Mouse (Mus musculus) forebrain, postnatal 0 days (tissue): Measurements from ENCODE around the gene Tasp1. TPM values are rescaled to one million over a fixed set of nuclear protein-coding genes. Genes with fewer than 3 reads are reported as not detected.
"Not testable (repeated sequence)": the region's sequence is repeated elsewhere in the genome, so short reads cannot be mapped to it uniquely, and the experiment has no call there.

Source experiments
- ATAC-seq: fragments of 200-750 bp; cut with Nextera tagmentation; 2 replicates; pipeline ENCODE4 v1.8.0; 2017; ENCODE audit warnings: mild to moderate bottlenecking, moderate library complexity
- DNase-seq: peaks from one replicate; pipeline ENCODE4 v3.0.0-alpha.2; 2015
- H3K27ac ChIP-seq: fragments of 300-500 bp; sonication (generic); 2 replicates; pipeline ENCODE4 v1.5.1; 2014; ENCODE audit warnings: low read depth, mild to moderate bottlenecking, antibody characterized with exemption, low read length, moderate library complexity, mixed read lengths
- H3K27me3 ChIP-seq: fragments of 300-500 bp; sonication (generic); 2 replicates; pipeline ENCODE4 v1.6.1; 2014; ENCODE audit warnings: mild to moderate bottlenecking, low read length, mixed read lengths; ENCODE audit not compliant: insufficient read depth
- H3K36me3 ChIP-seq: fragments of 300-500 bp; sonication (generic); 2 replicates; pipeline ENCODE4 v1.6.1; 2014; ENCODE audit warnings: mild to moderate bottlenecking, moderate library complexity; ENCODE audit not compliant: insufficient read depth
- H3K4me1 ChIP-seq: fragments of 300-500 bp; sonication (generic); 2 replicates; pipeline ENCODE4 v1.6.1; 2014; ENCODE audit warnings: antibody characterized with exemption; ENCODE audit not compliant: insufficient read depth
- H3K4me2 ChIP-seq: fragments of 300-500 bp; sonication (generic); 2 replicates; pipeline ENCODE4 v1.6.1; 2014; ENCODE audit warnings: low read depth, mild to moderate bottlenecking, moderate library complexity
- H3K4me3 ChIP-seq: fragments of 300-500 bp; sonication (generic); 2 replicates; pipeline ENCODE4 v1.5.1; 2014; ENCODE audit warnings: low read depth, low read length, mixed read lengths
- H3K9ac ChIP-seq: fragments of 300-500 bp; sonication (generic); 2 replicates; pipeline ENCODE4 v1.6.1; 2014; ENCODE audit warnings: mild to moderate bottlenecking
- H3K9me3 ChIP-seq: fragments of 300-500 bp; sonication (generic); 2 replicates; pipeline ENCODE4 v1.6.1; 2016; ENCODE audit warnings: low read length
- CTCF ChIP-seq: sonication (generic); IDR thresholded peaks from 2 replicates; pipeline ENCODE4 v1.5.1; 2016; ENCODE audit warnings: antibody characterized with exemption, control low read depth, low read depth
- WGBS: fragments of 180-500 bp; shearing (Covaris S2); extraction: QIAGEN DNeasy Blood & Tissue Kit; methylation state at CpG from one replicate; pipeline ENCODE4 v1.1.7; 2014; 5-methylcytosine and 5-hydroxymethylcytosine counted together
- polyA plus RNA-seq: library from polyadenylated mRNA; unstranded; fragments of >200 nt; fragmentation: Nextera tagmentation; extraction: Ambion mirVana; gene quantifications from 2 replicates; pipeline ENCODE4 v1.2.1, GENCODE M21; 2015
- total RNA-seq: library from RNA; depleted of rRNA; stranded (reverse); fragments of >200 nt; gene quantifications from 2 replicates; pipeline ENCODE4 v1.2.3, GENCODE M21; 2014

Gene Tasp1
- total and polyA plus RNA-seq, 2 experiments from 2014 or later: 23.6 to 25.0 TPM

DNA sequence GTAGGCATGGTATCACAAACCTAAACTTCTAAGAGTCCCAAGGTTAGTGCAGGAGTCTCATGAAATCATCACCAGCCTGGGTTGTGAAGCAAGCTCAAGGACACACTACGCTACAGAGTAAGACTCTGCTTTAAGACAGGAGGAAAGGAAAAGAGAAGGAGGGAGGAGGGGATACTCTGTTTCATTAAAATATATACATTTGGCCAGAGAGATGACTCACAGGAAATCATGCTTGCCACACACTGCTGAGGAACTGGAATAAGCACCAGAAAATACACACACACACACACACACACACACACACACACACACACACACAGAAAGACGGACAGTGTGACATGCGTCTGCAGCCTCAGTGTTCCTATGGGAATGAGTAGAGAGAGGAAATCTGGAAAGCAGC lies 59.2 kb downstream of the Tasp1 start:
- H3K27ac ChIP-seq: no peak overlapping the region
- no peaks in the 10 kb centered on the region for H3K9me3 ChIP-seq
- H3K4me2 ChIP-seq: no peak overlapping the region
- ATAC-seq: no peak
- no peak overlapping the region for H3K4me3 ChIP-seq
- no peak for DNase-seq
- no peak for TF ChIP-seq CTCF
- no peaks in the 10 kb centered on the region for H3K27me3 ChIP-seq
- 93% methylated on average over 3 of the region's 3 CpGs for WGBS
- no peaks in the 10 kb centered on the region for H3K4me1 ChIP-seq
- no peak overlapping the region for H3K9ac ChIP-seq
- no peaks in the 10 kb centered on the region for H3K36me3 ChIP-seq

DNA sequence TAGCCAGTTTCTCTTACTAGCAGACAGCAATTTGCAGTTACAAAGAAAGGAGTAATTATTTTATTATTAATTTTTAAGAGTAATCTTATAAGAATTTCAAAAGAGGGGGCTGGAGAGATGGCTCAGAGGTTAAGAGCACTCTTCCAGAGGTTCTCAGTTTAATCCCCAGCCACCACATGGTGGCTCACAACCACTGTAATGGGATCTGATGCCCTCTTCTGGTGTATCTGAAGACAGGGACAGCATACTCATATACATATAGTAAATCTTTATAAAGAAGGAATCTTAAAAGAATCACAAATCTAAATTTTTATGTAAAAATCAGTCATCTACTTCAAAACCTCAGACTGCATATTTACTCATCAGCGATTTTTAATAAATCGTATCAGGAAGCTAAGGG lies 68.4 kb downstream of the Tasp1 start:
- Histone ChIP-seq H3K9me3 (no peaks in the 10 kb centered on the region), H3K27me3 (no peaks in the 10 kb centered on the region), H3K4me3 (no peak overlapping the region), H3K4me2 (no peak overlapping the region), H3K9ac (no peak overlapping the region), H3K27ac (no peak overlapping the region), H3K36me3 (0 out of 2 replicates have a peak, but pooled peaks cover 3% of the 10 kb centered on the region), H3K4me1 (no peaks in the 10 kb centered on the region)
- no peak for ATAC-seq
- no peak for DNase-seq
- peak; percentile 29; the same call in 1 of the 2 replicates for TF ChIP-seq CTCF
- 92% methylated on average over 2 of the region's 2 CpGs for WGBS

GRCm38 (mm10) chr2:139989907-139990306 lies 76.7 kb downstream of the Tasp1 start:
- not testable (repeated sequence) for H3K4me2 ChIP-seq, ATAC-seq, H3K27me3 ChIP-seq, H3K9me3 ChIP-seq, DNase-seq, H3K27ac ChIP-seq, H3K4me3 ChIP-seq, H3K36me3 ChIP-seq, H3K9ac ChIP-seq, H3K4me1 ChIP-seq
- peak; percentile 19; the same call in 1 of the 2 replicates for TF ChIP-seq CTCF
- WGBS: 88% methylated on average over 1 of the region's 1 CpGs

- WGBS: 80% methylated on average over 2 of the region's 2 CpGs
- Histone ChIP-seq H3K27me3 (no peaks in the 10 kb centered on the region), H3K4me2 (no peak overlapping the region), H3K9ac (no peak overlapping the region), H3K36me3 (no peaks in the 10 kb centered on the region), H3K27ac (no peak overlapping the region), H3K9me3 (no peaks in the 10 kb centered on the region), H3K4me1 (no peaks in the 10 kb centered on the region), H3K4me3 (no peak overlapping the region)
- ATAC-seq (no peak), DNase-seq (no peak)
- TF ChIP-seq CTCF: no peak
These were observed 99.2 kb downstream of the Tasp1 start for GRCm38 (mm10) chr2:139967451-139967850.

GRCm38 (mm10) chr2:139966288-139966687 lies 100.3 kb downstream of the Tasp1 start:
- no peak overlapping the region for H3K27ac ChIP-seq
- WGBS: 58% methylated on average over 3 of the region's 3 CpGs
- H3K9me3 ChIP-seq: no peaks in the 10 kb centered on the region
- ATAC-seq (no peak), DNase-seq (peak; percentile 18)
- H3K9ac ChIP-seq: no peak overlapping the region
- TF ChIP-seq CTCF: peak; percentile 55
- H3K4me1 ChIP-seq: no peaks in the 10 kb centered on the region
- H3K4me2 ChIP-seq: no peak overlapping the region
- no peaks in the 10 kb centered on the region for H3K36me3 ChIP-seq
- no peak overlapping the region for H3K4me3 ChIP-seq
- no peaks in the 10 kb centered on the region for H3K27me3 ChIP-seq

DNA sequence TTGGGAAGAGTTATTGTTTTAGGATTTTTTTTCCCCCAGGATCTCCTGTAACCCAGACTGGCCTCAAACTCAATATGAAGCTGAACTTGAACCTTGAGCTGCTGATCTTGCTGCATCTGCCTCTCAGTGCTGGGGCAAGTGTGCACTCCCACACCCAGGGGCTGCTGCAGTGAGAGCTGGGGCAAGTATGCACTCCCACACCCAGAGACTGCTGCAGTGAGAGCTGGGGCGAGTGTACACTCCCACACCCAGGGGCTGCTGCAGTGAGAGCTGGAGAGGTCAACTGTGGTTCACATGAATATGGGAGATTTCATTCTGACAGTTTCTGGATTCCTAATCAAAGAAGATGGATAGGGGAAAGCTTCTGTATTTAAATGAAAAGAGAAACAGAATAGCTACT lies 117.8 kb downstream of the Tasp1 start:
- Histone ChIP-seq H3K36me3 (peaks cover 9% of the 10 kb centered on the region), H3K9me3 (no peaks in the 10 kb centered on the region), H3K4me1 (no peaks in the 10 kb centered on the region), H3K27me3 (no peaks in the 10 kb centered on the region), H3K9ac (no peak overlapping the region), H3K4me3 (no peak overlapping the region), H3K27ac (no peak overlapping the region), H3K4me2 (no peak overlapping the region)
- WGBS: 67% methylated on average over 1 of the region's 1 CpGs
- TF ChIP-seq CTCF: no peak
- ATAC-seq (no peak), DNase-seq (no peak)

GRCm38 (mm10) chr2:139937581-139937980 lies 129.0 kb downstream of the Tasp1 start:
- Histone ChIP-seq H3K36me3 (no peaks in the 10 kb centered on the region; the same call in 1 of the 2 replicates), H3K27me3 (no peaks in the 10 kb centered on the region), H3K4me2 (no peak overlapping the region), H3K9me3 (no peaks in the 10 kb centered on the region), H3K4me3 (no peak overlapping the region), H3K4me1 (no peaks in the 10 kb centered on the region), H3K27ac (no peak overlapping the region), H3K9ac (no peak overlapping the region)
- ATAC-seq (no peak), DNase-seq (no peak)
- no peak for TF ChIP-seq CTCF
- WGBS: 62% methylated on average over 2 of the region's 2 CpGs

DNA sequence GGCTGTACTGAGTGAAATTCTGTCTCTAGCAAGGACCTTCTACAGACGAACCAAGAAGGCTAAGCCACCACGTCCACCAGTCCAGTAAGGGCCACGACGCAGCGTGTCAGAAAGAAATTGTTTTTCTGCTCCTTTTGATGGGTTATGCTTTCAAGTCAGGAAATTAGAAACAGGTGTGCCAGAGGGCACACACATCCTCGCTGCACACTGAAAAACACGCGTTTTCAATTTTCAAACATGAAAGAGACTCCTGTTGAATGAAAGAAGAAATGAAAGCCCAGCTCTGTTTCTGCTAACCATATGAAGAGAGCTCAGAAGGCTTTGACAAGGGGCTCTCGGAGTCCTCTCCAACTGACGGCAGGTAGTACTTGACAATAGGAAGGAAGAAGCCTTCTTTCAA lies 132.0 kb downstream of the Tasp1 start:
- Histone ChIP-seq H3K9ac (no peak overlapping the region), H3K4me3 (no peak overlapping the region), H3K4me2 (no peak overlapping the region), H3K36me3 (no peaks in the 10 kb centered on the region), H3K9me3 (no peaks in the 10 kb centered on the region), H3K27ac (no peak overlapping the region), H3K4me1 (no peaks in the 10 kb centered on the region), H3K27me3 (no peaks in the 10 kb centered on the region)
- DNase-seq (no peak), ATAC-seq (no peak)
- TF ChIP-seq CTCF: no peak
- WGBS: 83% methylated on average over 10 of the region's 10 CpGs
